Mouse (Mus musculus) liver, embryonic 16.5 days (tissue): ENCODE measurements around the gene Ndn. TPM values are rescaled to one million over a fixed set of nuclear protein-coding genes. Genes with fewer than 3 reads are reported as not detected.

Source experiments
- ATAC-seq: fragments of 200-750 bp; cut with Nextera tagmentation; 2 replicates; pipeline ENCODE4 v1.8.0; 2017; ENCODE audit warnings: low read depth, mild to moderate bottlenecking, moderate number of reproducible peaks, moderate library complexity
- H3K27ac ChIP-seq: fragments of 300-500 bp; sonication (generic); 2 replicates; pipeline ENCODE4 v1.5.1; 2014; ENCODE audit warnings: mild to moderate bottlenecking, low read length
- H3K27me3 ChIP-seq: fragments of 300-500 bp; sonication (generic); 2 replicates; pipeline ENCODE4 v1.6.1; 2014; ENCODE audit warnings: low read depth, low read length, mixed read lengths; ENCODE audit not compliant: control insufficient read depth, insufficient read depth
- H3K36me3 ChIP-seq: fragments of 300-500 bp; sonication (generic); 2 replicates; pipeline ENCODE4 v1.6.1; 2014; ENCODE audit warnings: mild to moderate bottlenecking; ENCODE audit not compliant: control insufficient read depth, insufficient read depth
- H3K4me1 ChIP-seq: fragments of 300-500 bp; sonication (generic); 2 replicates; pipeline ENCODE4 v1.6.1; 2014; ENCODE audit warnings: low read depth, low read length, mixed read lengths; ENCODE audit not compliant: control insufficient read depth
- H3K4me2 ChIP-seq: fragments of 300-500 bp; sonication (generic); 2 replicates; pipeline ENCODE4 v1.6.1; 2014; ENCODE audit warnings: low read depth, low read length, mixed read lengths
- H3K4me3 ChIP-seq: fragments of 300-500 bp; sonication (generic); 2 replicates; pipeline ENCODE4 v1.5.1; 2014; ENCODE audit warnings: low read depth, mild to moderate bottlenecking, low read length
- H3K9ac ChIP-seq: fragments of 300-500 bp; sonication (generic); 2 replicates; pipeline ENCODE4 v1.6.1; 2014; ENCODE audit warnings: low read depth, low read length
- H3K9me3 ChIP-seq: fragments of 300-500 bp; sonication (generic); replicated peaks from 2 replicates; pipeline ENCODE4 v1.6.1; 2016; ENCODE audit warnings: low read length; ENCODE audit not compliant: control insufficient read depth
- WGBS: fragments of 180-500 bp; shearing (Covaris S2); extraction: QIAGEN DNeasy Blood & Tissue Kit; methylation state at CpG from one replicate; pipeline ENCODE4 v1.1.7; 2014; ENCODE audit not compliant: insufficient replicate concordance; 5-methylcytosine and 5-hydroxymethylcytosine counted together
- polyA plus RNA-seq: library from polyadenylated mRNA; unstranded; fragments of >200 nt; fragmentation: Nextera tagmentation; extraction: Ambion mirVana; gene quantifications from 2 replicates; pipeline ENCODE4 v1.2.1, GENCODE M21; 2015

Ndn gene
- polyA plus RNA-seq, 1 experiment from 2014 or later, result 5.1 TPM

- no peak for ATAC-seq
- no peaks in the 10 kb centered on the region for H3K27me3 ChIP-seq
These were observed 20.4 kb downstream of the Ndn start for GRCm38 (mm10) chr7:62366730-62367129.

GRCm38 (mm10) chr7:62375658-62376057 lies 29.3 kb downstream of the Ndn start:
- no peak for ATAC-seq
- Histone ChIP-seq H3K27ac (no peak overlapping the region), H3K9me3 (no peaks in the 10 kb centered on the region), H3K9ac (no peak overlapping the region), H3K36me3 (no peaks in the 10 kb centered on the region), H3K4me2 (no peak overlapping the region), H3K4me3 (no peak overlapping the region), H3K4me1 (no peaks in the 10 kb centered on the region), H3K27me3 (0 out of 2 replicates have a peak, but pooled peaks cover 3% of the 10 kb centered on the region)
- WGBS, result 23% methylated on average over 4 of the region's 4 CpGs

More at GRCm38 (mm10) chr7:62366730-62367129, 20.4 kb downstream of the Ndn start:
- no peak overlapping the region for H3K4me3 ChIP-seq
- H3K4me1 ChIP-seq, result no peaks in the 10 kb centered on the region
- no peak overlapping the region for H3K27ac ChIP-seq
- 64% methylated on average over 8 of the region's 8 CpGs for WGBS
- no peaks in the 10 kb centered on the region for H3K36me3 ChIP-seq
- H3K9ac ChIP-seq, result no peak overlapping the region
- H3K4me2 ChIP-seq, result no peak overlapping the region
- H3K9me3 ChIP-seq, result no peaks in the 10 kb centered on the region

GRCm38 (mm10) chr7:62376510-62377304 lies 30.3 kb downstream of the Ndn start, which contains the start of gene Magel2:
Gene Magel2, plus strand, starts transcription at chr7:62377010.
- H3K27ac ChIP-seq, result no peak within 1 kb of the TSS
- H3K27me3 ChIP-seq, result 0 out of 2 replicates have a peak, but pooled peaks cover 3% of the 10 kb centered on the region
- WGBS, result 20% methylated on average over 31 of the region's 31 CpGs
- H3K9ac ChIP-seq, result no peak within 1 kb of the TSS
- H3K4me1 ChIP-seq, result no peaks in the 10 kb centered on the region
- no peaks in the 10 kb centered on the region for H3K36me3 ChIP-seq
- no peaks in the 10 kb centered on the region for H3K9me3 ChIP-seq
- peak within 1 kb of the TSS; percentile 15; the same call in 1 of the 2 replicates for H3K4me3 ChIP-seq
- ATAC-seq, result no peak
- H3K4me2 ChIP-seq, result 0 out of 2 replicates have a peak within 1 kb of the TSS, but pooled peaks have one; percentile 3

- H3K27ac ChIP-seq, result no peak overlapping the region
- no peaks in the 10 kb centered on the region for H3K36me3 ChIP-seq
- H3K27me3 ChIP-seq, result 0 out of 2 replicates have a peak, but pooled peaks cover 3% of the 10 kb centered on the region
- H3K9ac ChIP-seq, result no peak overlapping the region
- no peaks in the 10 kb centered on the region for H3K4me1 ChIP-seq
- WGBS, result 37% methylated on average over 14 of the region's 14 CpGs
- H3K9me3 ChIP-seq, result no peaks in the 10 kb centered on the region
- 0 out of 2 replicates have a peak overlapping the region, but pooled peaks have one; percentile 3 for H3K4me2 ChIP-seq
- ATAC-seq, result no peak
- H3K4me3 ChIP-seq, result no peak overlapping the region
These were observed 30.9 kb downstream of the Ndn start for GRCm38 (mm10) chr7:62377313-62377712.

- Histone ChIP-seq H3K4me2 (no peak overlapping the region), H3K9ac (no peak overlapping the region), H3K36me3 (no peaks in the 10 kb centered on the region), H3K9me3 (no peaks in the 10 kb centered on the region), H3K4me3 (no peak overlapping the region), H3K4me1 (no peaks in the 10 kb centered on the region), H3K27me3 (0 out of 2 replicates have a peak, but pooled peaks cover 3% of the 10 kb centered on the region), H3K27ac (no peak overlapping the region)
- ATAC-seq, result no peak
- 67% methylated on average over 9 of the region's 9 CpGs for WGBS
These were observed 32.2 kb downstream of the Ndn start for GRCm38 (mm10) chr7:62378529-62378928.

- 6% methylated on average over 2 of the region's 2 CpGs for WGBS
- Histone ChIP-seq H3K4me3 (no peak overlapping the region), H3K9me3 (no peaks in the 10 kb centered on the region), H3K36me3 (no peaks in the 10 kb centered on the region), H3K27ac (no peak overlapping the region), H3K4me1 (no peaks in the 10 kb centered on the region), H3K4me2 (no peak overlapping the region), H3K9ac (no peak overlapping the region), H3K27me3 (no peaks in the 10 kb centered on the region)
- ATAC-seq, result no peak
These were observed 36.0 kb downstream of the Ndn start for GRCm38 (mm10) chr7:62382391-62382790.

GRCm38 (mm10) chr7:62388291-62388690 lies 41.9 kb downstream of the Ndn start:
- Histone ChIP-seq H3K9me3 (no peaks in the 10 kb centered on the region), H3K27ac (no peak overlapping the region), H3K4me3 (no peak overlapping the region), H3K9ac (no peak overlapping the region), H3K36me3 (no peaks in the 10 kb centered on the region), H3K4me1 (no peaks in the 10 kb centered on the region), H3K27me3 (no peaks in the 10 kb centered on the region), H3K4me2 (no peak overlapping the region)
- 33% methylated on average over 4 of the region's 4 CpGs for WGBS
- no peak for ATAC-seq

- H3K9ac ChIP-seq, result no peak overlapping the region
- no peaks in the 10 kb centered on the region for H3K27me3 ChIP-seq
- 38% methylated on average over 1 of the region's 1 CpGs for WGBS
- H3K4me3 ChIP-seq, result no peak overlapping the region
- no peak overlapping the region for H3K4me2 ChIP-seq
- no peak for ATAC-seq
- no peak overlapping the region for H3K27ac ChIP-seq
- H3K36me3 ChIP-seq, result no peaks in the 10 kb centered on the region
- no peaks in the 10 kb centered on the region for H3K9me3 ChIP-seq
- H3K4me1 ChIP-seq, result no peaks in the 10 kb centered on the region
These were observed 45.8 kb downstream of the Ndn start for GRCm38 (mm10) chr7:62392202-62392601.
